Mouse (Mus musculus) stomach, postnatal 0 days (tissue): ENCODE results near the gene Snap29. TPM values are rescaled to one million over a fixed set of nuclear protein-coding genes. Genes with fewer than 3 reads are reported as not detected.

Experiments
- ATAC-seq: fragments of 200-750 bp; cut with Nextera tagmentation; 2 replicates; pipeline ENCODE4 v1.8.0; 2017; ENCODE audit not compliant: low FRiP score, low TSS enrichment
- DNase-seq: peaks from one replicate; pipeline ENCODE4 v3.0.0-alpha.2; 2016; ENCODE audit warnings: low spot score
- H3K27ac ChIP-seq: fragments of 300-500 bp; sonication (generic); replicated peaks from 2 replicates; pipeline ENCODE4 v1.5.1; 2014; ENCODE audit warnings: mild to moderate bottlenecking, control low read depth
- H3K27me3 ChIP-seq: fragments of 300-500 bp; sonication (generic); 2 replicates; pipeline ENCODE4 v1.6.1; 2014; ENCODE audit warnings: low read length; ENCODE audit not compliant: control insufficient read depth, insufficient read depth
- H3K36me3 ChIP-seq: fragments of 300-500 bp; sonication (generic); 2 replicates; pipeline ENCODE4 v1.6.1; 2014; ENCODE audit warnings: low read length, mixed read lengths; ENCODE audit not compliant: control insufficient read depth, insufficient read depth
- H3K4me1 ChIP-seq: fragments of 300-500 bp; sonication (generic); replicated peaks from 2 replicates; pipeline ENCODE4 v1.6.1; 2014; ENCODE audit warnings: antibody characterized with exemption; ENCODE audit not compliant: control insufficient read depth, insufficient read depth
- H3K4me2 ChIP-seq: fragments of 300-500 bp; sonication (generic); replicated peaks from 2 replicates; pipeline ENCODE4 v1.6.1; 2014; ENCODE audit warnings: low read depth, mild to moderate bottlenecking, control low read depth, moderate library complexity
- H3K4me3 ChIP-seq: fragments of 300-500 bp; sonication (generic); 2 replicates; pipeline ENCODE4 v1.5.1; 2014; ENCODE audit warnings: low read depth, low read length, control low read depth
- H3K9ac ChIP-seq: fragments of 300-500 bp; sonication (generic); 2 replicates; pipeline ENCODE4 v1.6.1; 2014; ENCODE audit warnings: mild to moderate bottlenecking, low read length, control low read depth, mixed read lengths
- H3K9me3 ChIP-seq: fragments of 300-500 bp; sonication (generic); 2 replicates; pipeline ENCODE4 v1.6.1; 2016; ENCODE audit warnings: low read length; ENCODE audit not compliant: control insufficient read depth
- CTCF ChIP-seq: IDR thresholded peaks from 2 replicates; pipeline ENCODE4 v1.5.1; 2016; ENCODE audit warnings: antibody characterized with exemption, low read depth, mild to moderate bottlenecking, moderate library complexity
- EP300 ChIP-seq: optimal IDR thresholded peaks from 2 replicates; pipeline ENCODE3; 2016; ENCODE audit warnings: antibody characterized with exemption
- WGBS: fragments of 180-500 bp; shearing (Covaris S2); extraction: QIAGEN DNeasy Blood & Tissue Kit; methylation state at CpG from one replicate; pipeline ENCODE4 v1.1.7; 2014; 5-methylcytosine and 5-hydroxymethylcytosine counted together
- polyA plus RNA-seq: library from polyadenylated mRNA; unstranded; fragments of >200 nt; fragmentation: Nextera tagmentation; extraction: Ambion mirVana; gene quantifications from 2 replicates; pipeline ENCODE4 v1.2.1, GENCODE M21; 2015

Snap29 gene
- polyA plus RNA-seq, 1 experiment from 2014 or later, result 13.8 TPM

- Histone ChIP-seq H3K27me3 (no peaks in the 10 kb centered on the region), H3K9ac (no peak overlapping the region), H3K27ac (no peak overlapping the region), H3K4me3 (no peak overlapping the region), H3K36me3 (no peaks in the 10 kb centered on the region), H3K9me3 (no peaks in the 10 kb centered on the region), H3K4me1 (no peaks in the 10 kb centered on the region), H3K4me2 (no peak overlapping the region)
- no peak for TF ChIP-seq EP300
- no peak for TF ChIP-seq CTCF
- DNase-seq, result no peak
- ATAC-seq, result no peak; the same call in 1 of the 2 replicates
- WGBS, result 51% methylated on average over 4 of the region's 4 CpGs
Measured at GRCm38 (mm10) chr16:17478331-17478943, 72.7 kb downstream of the Snap29 start.

Other genes with a start within 250 kb of the Snap29 start
- gene Ube2l3, start 203.3 kb upstream of the Snap29 start, polyA plus RNA-seq, result 276 and 278 TPM in 2 replicates
- 0.18 TPM in 2 replicates for gene Rimbp3, start 197.4 kb upstream of the Snap29 start, polyA plus RNA-seq
- gene Hic2, start 172.4 kb upstream of the Snap29 start, polyA plus RNA-seq, result 2.1 and 2.4 TPM in 2 replicates
- 8.8 and 10.6 TPM in 2 replicates for gene Tmem191c, start 129.9 kb upstream of the Snap29 start, polyA plus RNA-seq
- gene Serpind1, start 74.6 kb upstream of the Snap29 start, polyA plus RNA-seq, result 0.41 and 0.96 TPM in 2 replicates
- 15.5 and 16.6 TPM in 2 replicates for gene Pi4ka, start 328 bp downstream of the Snap29 start, polyA plus RNA-seq
- 29.1 and 30.0 TPM in 2 replicates for gene Crkl, start 46.0 kb downstream of the Snap29 start, polyA plus RNA-seq
- gene Aifm3, start 83.6 kb downstream of the Snap29 start, polyA plus RNA-seq, result 0.51 and 0.61 TPM in 2 replicates
- 27.3 and 34.4 TPM in 2 replicates for gene Lztr1, start 102.7 kb downstream of the Snap29 start, polyA plus RNA-seq
- gene Thap7, start 125.2 kb downstream of the Snap29 start, polyA plus RNA-seq, result 41.0 and 42.4 TPM in 2 replicates
- gene Lrrc74b, start 155.3 kb downstream of the Snap29 start, polyA plus RNA-seq, result 0.33 TPM in 2 replicates
- gene P2rx6, start 155.9 kb downstream of the Snap29 start, polyA plus RNA-seq, result 1.5 and 1.7 TPM in 2 replicates
- 22.8 and 24.4 TPM in 2 replicates for gene Slc7a4, start 177.2 kb downstream of the Snap29 start, polyA plus RNA-seq
- 7.7 and 9.7 TPM in 2 replicates for gene Smpd4, start 213.4 kb downstream of the Snap29 start, polyA plus RNA-seq
- gene Ccdc74a, start 240.5 kb downstream of the Snap29 start, polyA plus RNA-seq, result 4.8 and 4.9 TPM in 2 replicates